Mouse (Mus musculus) left cerebral cortex, adult 18-20 months (tissue): Measurements from ENCODE around the gene Dynll2. TPM values are rescaled to one million over a fixed set of nuclear protein-coding genes. Genes with fewer than 3 reads are reported as not detected.
A peak's percentile ranks its signal among the peaks of the same experiment; 100 is the strongest.

Source experiments
- DNase-seq, 2 experiments: peaks; one replicate each; pipeline ENCODE4 v3.0.0; 2021 to 2022; ENCODE audit warnings: low spot score in 2 of 2, mixed read lengths in 1 of 2
- long read RNA-seq, 2 experiments: library from polyadenylated mRNA; stranded (forward); transcript quantifications; one replicate each; pipeline ENCODE4 v2.0.0; 2021
- total RNA-seq, 2 experiments: library from RNA; stranded (reverse); gene quantifications; 2 replicates each; pipeline ENCODE4 v1.2.3; 2021

Gene Dynll2
- total RNA-seq, result 100 to 1,000 TPM; 636 to 646 TPM
- long read RNA-seq, experiment 1, transcript Dynll2-201 (3 exons, 2,476 nt), result major isoform, 45 of 79 reads
- long read RNA-seq, experiment 1, partial matches to known transcripts, result 0 of 79 reads
- long read RNA-seq, experiment 1, other reads (novel, unspliced or antisense), result 34 of 79 reads
- long read RNA-seq, experiment 2, transcript Dynll2-201 (3 exons, 2,476 nt), result major isoform, 41 of 64 reads
- long read RNA-seq, experiment 2, partial matches to known transcripts, result 0 of 64 reads
- long read RNA-seq, experiment 2, other reads (novel, unspliced or antisense), result 23 of 64 reads

- peak; percentile 80 to 90 for DNase-seq
Measured at GRCm38 (mm10) chr11:87986831-87987793, at the start of gene Dynll2. Gene Dynll2 (minus strand): TSS chr11:87987533.

- DNase-seq, result no peak
Measured at GRCm38 (mm10) chr11:88036761-88037251, 49.5 kb upstream of the Dynll2 start.

GRCm38 (mm10) chr11:88035970-88036369 is 48.6 kb upstream of the Dynll2 start:
- DNase-seq, result no peak

- DNase-seq, result no peak
Measured at GRCm38 (mm10) chr11:88031753-88032152, 44.4 kb upstream of the Dynll2 start.

GRCm38 (mm10) chr11:88030836-88031235 is 43.5 kb upstream of the Dynll2 start:
- no peak for DNase-seq

GRCm38 (mm10) chr11:88030219-88030618 is 42.9 kb upstream of the Dynll2 start:
- no peak for DNase-seq

- peak; percentile 23 to 52 for DNase-seq
Measured at GRCm38 (mm10) chr11:88028193-88028684, 40.9 kb upstream of the Dynll2 start.

- DNase-seq, result no peak
Measured at GRCm38 (mm10) chr11:88027391-88028035, 40.2 kb upstream of the Dynll2 start.

GRCm38 (mm10) chr11:88023933-88024332 is 36.6 kb upstream of the Dynll2 start:
- DNase-seq, result no peak

- no peak for DNase-seq
Measured at GRCm38 (mm10) chr11:88015795-88016194, 28.5 kb upstream of the Dynll2 start.

GRCm38 (mm10) chr11:88015161-88015560 is 27.8 kb upstream of the Dynll2 start:
- DNase-seq, result peak; percentile 37 to 47

- DNase-seq, result no peak
Measured at GRCm38 (mm10) chr11:88013632-88014031, 26.3 kb upstream of the Dynll2 start.

GRCm38 (mm10) chr11:88012621-88013244 is 25.4 kb upstream of the Dynll2 start:
- DNase-seq, result no peak

- no peak for DNase-seq
Measured at GRCm38 (mm10) chr11:88011914-88012419, 24.6 kb upstream of the Dynll2 start.

- no peak for DNase-seq
Measured at GRCm38 (mm10) chr11:88011208-88011913, 24.0 kb upstream of the Dynll2 start.

- DNase-seq, result peak; percentile 41 to 78
Measured at GRCm38 (mm10) chr11:88009542-88010190, 22.3 kb upstream of the Dynll2 start.

- no peak for DNase-seq
Measured at GRCm38 (mm10) chr11:88008641-88009040, 21.3 kb upstream of the Dynll2 start.

GRCm38 (mm10) chr11:88004123-88004522 is 16.8 kb upstream of the Dynll2 start:
- DNase-seq, result no peak

GRCm38 (mm10) chr11:88002738-88003137 is 15.4 kb upstream of the Dynll2 start:
- DNase-seq, result no peak
